Mouse (Mus musculus): Measurements from ENCODE around the gene Cd151. TPM values are rescaled to one million over a fixed set of nuclear protein-coding genes. Genes with fewer than 3 reads are reported as not detected.

Gene Cd151
- polyA plus RNA-seq, 1 experiment from 2014 or later = 49.6 TPM

- DNase-seq (ENCODE audit: low spot score) (no peak), ATAC-seq (no peak)
- no peak overlapping the region for H3K4me3 ChIP-seq (ENCODE audit: low read depth, low read length)
- no peak overlapping the region for H3K4me2 ChIP-seq (replicated peaks; ENCODE audit: low read depth, low read length)
- WGBS = 90% methylated on average over 19 of the region's 19 CpGs
- H3K9ac ChIP-seq (replicated peaks; ENCODE audit: low read depth) = no peak overlapping the region
- H3K4me1 ChIP-seq (ENCODE audit: insufficient read depth, low read depth, low read length) = peaks cover 12% of the 10 kb centered on the region
- H3K36me3 ChIP-seq (ENCODE audit: insufficient read depth, low read length) = no peaks in the 10 kb centered on the region; the same call in 1 of the 2 replicates
- no peak overlapping the region for H3K27ac ChIP-seq (ENCODE audit: low read length)
- H3K9me3 ChIP-seq (ENCODE audit: low read length) = no peaks in the 10 kb centered on the region
- H3K27me3 ChIP-seq (replicated peaks; ENCODE audit: insufficient read depth, low read length) = no peaks in the 10 kb centered on the region
- TF ChIP-seq CTCF (IDR thresholded peaks at IDR 0.05) = no peak
- no peak for TF ChIP-seq EP300 (IDR thresholded peaks at IDR 0.05)
Observed at GRCm38 (mm10) chr7:141431434-141432185, 35.6 kb upstream of the Cd151 start.

- DNase-seq (ENCODE audit: low spot score) = no peak
- no peak overlapping the region for H3K4me3 ChIP-seq (ENCODE audit: low read depth, low read length)
- no peak overlapping the region for H3K27ac ChIP-seq (ENCODE audit: low read length)
- H3K36me3 ChIP-seq (ENCODE audit: insufficient read depth, low read length) = no peaks in the 10 kb centered on the region; the same call in 1 of the 2 replicates
- no peak for ATAC-seq
- H3K27me3 ChIP-seq (replicated peaks; ENCODE audit: insufficient read depth, low read length) = no peaks in the 10 kb centered on the region
- H3K4me2 ChIP-seq (replicated peaks; ENCODE audit: low read depth, low read length) = no peak overlapping the region
- H3K9ac ChIP-seq (replicated peaks; ENCODE audit: low read depth) = no peak overlapping the region
- no peak for TF ChIP-seq CTCF (IDR thresholded peaks at IDR 0.05)
- no peak for TF ChIP-seq EP300 (IDR thresholded peaks at IDR 0.05)
- 77% methylated on average over 8 of the region's 8 CpGs for WGBS
- no peaks in the 10 kb centered on the region for H3K9me3 ChIP-seq (ENCODE audit: low read length)
- peaks cover 16% of the 10 kb centered on the region for H3K4me1 ChIP-seq (ENCODE audit: insufficient read depth, low read depth, low read length)
Observed at GRCm38 (mm10) chr7:141432186-141432611, 35.0 kb upstream of the Cd151 start.

DNA sequence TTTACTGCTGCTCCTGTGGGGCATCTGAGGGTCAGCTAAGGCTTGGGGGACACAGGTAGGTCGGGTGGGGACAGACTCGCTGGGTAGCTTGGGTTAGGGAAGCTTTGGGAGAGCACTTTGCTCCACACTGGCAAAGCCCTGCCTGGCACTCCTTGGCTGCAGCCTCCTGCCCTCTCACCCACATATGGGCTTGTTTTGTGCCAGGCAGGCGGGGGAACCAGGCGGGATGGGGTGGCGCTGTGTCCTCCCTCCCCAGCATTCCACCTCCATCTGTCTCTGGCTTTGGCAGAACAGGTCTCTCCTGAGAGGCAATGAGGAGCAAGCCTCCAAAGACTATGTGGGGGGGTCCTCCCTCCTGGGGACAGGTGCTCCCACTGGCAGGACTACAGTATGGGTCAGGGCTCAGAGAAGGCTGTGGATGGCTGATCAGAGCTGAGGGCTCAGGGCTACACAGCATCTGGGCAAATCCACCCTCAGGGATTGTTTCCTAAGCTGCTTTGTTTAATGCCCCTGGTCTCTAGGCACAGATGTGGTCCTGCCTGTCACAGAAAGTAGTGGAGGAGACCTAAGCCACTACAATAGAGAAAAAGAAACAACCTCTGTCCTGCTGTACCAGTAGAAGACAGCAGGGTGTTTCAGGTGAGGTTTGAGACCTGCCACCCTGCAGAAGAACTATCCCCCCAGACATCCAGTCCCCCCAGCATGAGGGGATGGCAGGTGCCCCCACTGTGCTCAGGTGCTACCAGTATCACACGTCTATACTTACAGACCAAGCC is 34.3 kb upstream of the Cd151 start:
- DNase-seq (ENCODE audit: low spot score) (no peak), ATAC-seq (no peak)
- no peaks in the 10 kb centered on the region for H3K27me3 ChIP-seq (replicated peaks; ENCODE audit: insufficient read depth, low read length)
- 90% methylated on average over 6 of the region's 6 CpGs for WGBS
- no peak for TF ChIP-seq CTCF (IDR thresholded peaks at IDR 0.05)
- TF ChIP-seq EP300 (IDR thresholded peaks at IDR 0.05) = no peak
- no peak overlapping the region for H3K4me3 ChIP-seq (ENCODE audit: low read depth, low read length)
- no peaks in the 10 kb centered on the region for H3K9me3 ChIP-seq (ENCODE audit: low read length)
- H3K4me1 ChIP-seq (ENCODE audit: insufficient read depth, low read depth, low read length) = peaks cover 16% of the 10 kb centered on the region
- H3K9ac ChIP-seq (replicated peaks; ENCODE audit: low read depth) = no peak overlapping the region
- H3K27ac ChIP-seq (ENCODE audit: low read length) = no peak overlapping the region
- no peaks in the 10 kb centered on the region; the same call in 1 of the 2 replicates for H3K36me3 ChIP-seq (ENCODE audit: insufficient read depth, low read length)
- no peak overlapping the region for H3K4me2 ChIP-seq (replicated peaks; ENCODE audit: low read depth, low read length)

DNA sequence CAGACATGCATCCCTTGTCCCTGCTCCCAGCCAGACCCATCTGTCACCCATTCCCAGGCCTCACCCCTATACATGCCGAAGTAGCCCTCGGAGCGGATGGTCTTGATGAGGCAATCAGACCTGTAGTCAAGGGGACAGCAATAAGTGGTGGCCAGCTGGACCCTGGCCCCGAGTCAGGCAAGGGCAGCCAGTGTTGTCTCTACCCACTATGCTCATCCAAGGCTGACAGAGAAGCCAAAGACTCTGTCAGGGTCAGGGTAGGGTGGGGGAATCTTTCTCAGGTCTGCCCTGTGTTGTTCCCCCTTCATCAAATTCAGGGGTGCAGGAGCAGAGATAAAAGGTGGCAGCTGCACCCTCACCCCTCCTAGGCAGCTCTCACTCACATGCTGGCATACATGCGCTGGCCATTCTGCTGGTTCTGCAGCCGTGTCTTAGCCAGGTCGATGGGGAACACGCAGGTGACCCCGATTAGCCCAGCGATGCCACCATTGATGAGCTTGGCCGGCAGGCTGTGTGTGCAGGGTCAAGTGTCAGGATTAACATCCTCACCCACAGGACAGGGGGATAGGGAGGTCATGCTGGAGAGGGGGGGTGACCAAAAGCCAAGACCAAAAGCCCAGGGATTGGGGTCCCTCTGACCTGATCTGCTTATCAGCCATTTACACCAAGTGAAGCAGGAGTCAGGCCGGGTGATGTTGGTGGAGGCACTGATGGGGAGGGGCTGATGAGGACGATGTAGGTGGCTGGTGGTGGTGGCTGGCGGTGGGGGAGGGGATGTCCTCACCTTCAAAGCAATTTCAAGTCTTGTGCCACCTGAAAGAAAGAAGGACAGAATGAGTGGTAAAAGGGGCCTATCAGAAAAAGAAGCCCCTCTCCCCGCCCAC is 33.4 kb upstream of the Cd151 start:
- Histone ChIP-seq H3K4me2 (replicated peaks; ENCODE audit: low read depth, low read length) (peak overlapping the region; percentile 69), H3K9me3 (ENCODE audit: low read length) (no peaks in the 10 kb centered on the region), H3K27me3 (replicated peaks; ENCODE audit: insufficient read depth, low read length) (no peaks in the 10 kb centered on the region), H3K9ac (replicated peaks; ENCODE audit: low read depth) (no peak overlapping the region), H3K36me3 (ENCODE audit: insufficient read depth, low read length) (no peaks in the 10 kb centered on the region; the same call in 1 of the 2 replicates), H3K27ac (ENCODE audit: low read length) (no peak overlapping the region), H3K4me1 (ENCODE audit: insufficient read depth, low read depth, low read length) (peaks cover 16% of the 10 kb centered on the region), H3K4me3 (ENCODE audit: low read depth, low read length) (peak overlapping the region; percentile 46; the same call in 1 of the 2 replicates)
- 73% methylated on average over 15 of the region's 15 CpGs for WGBS
- no peak for TF ChIP-seq EP300 (IDR thresholded peaks at IDR 0.05)
- no peak for TF ChIP-seq CTCF (IDR thresholded peaks at IDR 0.05)
- DNase-seq (ENCODE audit: low spot score) (no peak), ATAC-seq (no peak)

GRCm38 (mm10) chr7:141434464-141434863 is 32.7 kb upstream of the Cd151 start:
- ATAC-seq = no peak
- WGBS = 19% methylated on average over 8 of the region's 8 CpGs

More at GRCm38 (mm10) chr7:141434464-141434863, 32.7 kb upstream of the Cd151 start:
- no peak for TF ChIP-seq CTCF (IDR thresholded peaks at IDR 0.05)
- TF ChIP-seq EP300 (IDR thresholded peaks at IDR 0.05) = no peak
- no peaks in the 10 kb centered on the region; the same call in 1 of the 2 replicates for H3K36me3 ChIP-seq (ENCODE audit: insufficient read depth, low read length)
- H3K27me3 ChIP-seq (replicated peaks; ENCODE audit: insufficient read depth, low read length) = no peaks in the 10 kb centered on the region
- peak overlapping the region; percentile 46 for H3K4me3 ChIP-seq (ENCODE audit: low read depth, low read length)
- no peaks in the 10 kb centered on the region for H3K9me3 ChIP-seq (ENCODE audit: low read length)
- H3K27ac ChIP-seq (ENCODE audit: low read length) = no peak overlapping the region
- DNase-seq (ENCODE audit: low spot score) = peak; percentile 51
- H3K4me2 ChIP-seq (replicated peaks; ENCODE audit: low read depth, low read length) = peak overlapping the region; percentile 69
- peaks cover 16% of the 10 kb centered on the region for H3K4me1 ChIP-seq (ENCODE audit: insufficient read depth, low read depth, low read length)
- peak overlapping the region; percentile 16; the same call in 1 of the 2 replicates for H3K9ac ChIP-seq (replicated peaks; ENCODE audit: low read depth)

Data from lung, postnatal 0 days (tissue).